Mouse (Mus musculus): Measurements from ENCODE around the gene Syt15.
"Not testable (repeated sequence)": the region's sequence is repeated elsewhere in the genome, so short reads cannot be mapped to it uniquely, and the experiment has no call there.

Gene Syt15

DNA sequence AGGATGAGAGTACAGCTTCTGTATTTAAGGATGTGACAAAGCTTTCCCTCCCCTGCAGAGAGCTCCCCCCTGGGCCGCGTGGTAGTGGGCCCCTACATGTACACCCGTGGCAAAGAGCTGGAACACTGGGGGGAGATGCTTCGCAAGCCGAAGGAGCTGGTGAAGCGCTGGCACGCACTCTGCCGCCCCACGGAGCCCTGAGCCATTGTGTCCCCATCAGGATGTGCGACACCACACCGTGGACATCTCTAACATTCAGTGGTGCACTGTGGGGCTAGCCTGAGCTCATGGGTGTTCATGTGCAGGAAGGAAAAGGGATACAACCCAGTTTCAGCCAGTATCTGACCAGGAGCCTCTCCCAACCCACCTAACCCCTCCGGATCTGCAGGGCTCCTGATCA lies 8.6 kb downstream of the Syt15 start:
- no peak for DNase-seq (ENCODE audit: low spot score in 2 of 2)

DNA sequence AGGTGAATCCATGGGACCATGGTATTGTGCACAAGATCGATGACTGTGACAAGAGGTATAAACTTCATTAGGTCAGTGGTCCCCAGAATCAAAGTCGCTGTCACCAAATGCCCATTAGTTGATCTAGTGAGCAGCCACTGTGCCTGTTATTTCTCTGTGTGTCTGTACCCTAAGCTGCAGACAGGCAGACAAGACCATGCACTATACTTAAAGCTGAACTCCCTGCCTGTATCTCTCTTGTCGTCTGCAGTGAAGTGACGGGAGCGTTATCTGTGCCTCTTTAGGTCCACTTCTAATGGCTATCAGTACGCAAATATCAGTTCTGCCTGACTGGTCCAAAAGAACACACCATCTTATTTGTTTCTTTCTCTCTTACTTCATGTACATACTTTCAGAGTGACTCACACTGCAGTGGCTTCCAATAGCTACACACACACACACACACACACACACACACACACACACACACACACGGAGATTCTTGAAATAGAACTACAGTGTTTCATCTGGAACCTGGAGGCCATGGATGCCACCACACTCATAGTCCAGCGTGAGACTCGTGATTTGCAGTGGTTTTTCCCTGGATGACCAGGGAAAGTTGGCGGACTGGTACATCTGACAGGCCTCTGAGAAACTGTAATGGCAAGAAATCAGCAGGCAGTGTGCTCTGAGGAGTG lies 9.6 kb downstream of the Syt15 start:
- DNase-seq (ENCODE audit: low spot score in 2 of 2) = no peak

DNA sequence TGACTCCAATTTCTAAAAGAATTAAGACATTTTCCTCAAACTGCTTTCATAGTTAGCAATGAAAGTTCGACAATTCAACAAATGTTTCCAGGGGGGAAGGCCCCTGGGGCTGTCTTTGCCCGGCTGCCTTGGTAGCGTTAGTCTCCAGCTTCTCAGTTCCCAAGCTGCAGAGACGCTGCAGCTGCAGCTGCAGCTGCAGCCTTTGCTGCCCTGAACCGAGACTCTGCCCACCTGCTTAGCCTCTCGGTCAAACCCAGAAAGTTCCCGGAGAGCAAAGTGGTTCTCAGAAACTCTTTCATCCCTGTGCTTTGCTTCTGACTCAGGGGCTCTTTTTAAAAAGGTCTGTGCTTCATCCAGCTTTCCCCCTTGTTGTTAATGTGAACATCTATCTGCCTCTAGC lies 12.9 kb downstream of the Syt15 start:
- DNase-seq (ENCODE audit: low spot score in 2 of 2) = no peak

- DNase-seq (ENCODE audit: low spot score in 2 of 2) = no peak
Observed at GRCm38 (mm10) chr14:34232866-34233680, 13.7 kb downstream of the Syt15 start.

DNA sequence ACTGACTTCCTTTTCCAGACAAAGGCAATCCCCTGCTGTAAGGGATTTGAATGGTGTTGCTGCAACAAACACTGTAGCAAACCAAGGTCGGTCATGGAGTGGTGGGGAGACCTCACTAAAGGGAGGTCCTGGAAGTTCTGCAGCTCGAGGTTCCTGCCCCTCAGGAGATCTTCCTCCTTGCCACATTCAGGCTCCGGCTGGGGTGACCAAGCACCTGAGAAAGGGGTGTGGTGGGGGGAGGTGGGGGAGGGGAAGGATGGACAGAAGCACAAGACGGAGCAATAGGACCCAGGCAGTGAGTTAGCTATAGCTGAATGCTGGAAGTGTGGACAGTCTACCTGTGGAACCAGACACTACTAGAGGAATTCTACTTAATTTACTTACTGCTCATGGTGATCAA lies 14.5 kb downstream of the Syt15 start:
- DNase-seq (ENCODE audit: low spot score in 2 of 2) = no peak

DNA sequence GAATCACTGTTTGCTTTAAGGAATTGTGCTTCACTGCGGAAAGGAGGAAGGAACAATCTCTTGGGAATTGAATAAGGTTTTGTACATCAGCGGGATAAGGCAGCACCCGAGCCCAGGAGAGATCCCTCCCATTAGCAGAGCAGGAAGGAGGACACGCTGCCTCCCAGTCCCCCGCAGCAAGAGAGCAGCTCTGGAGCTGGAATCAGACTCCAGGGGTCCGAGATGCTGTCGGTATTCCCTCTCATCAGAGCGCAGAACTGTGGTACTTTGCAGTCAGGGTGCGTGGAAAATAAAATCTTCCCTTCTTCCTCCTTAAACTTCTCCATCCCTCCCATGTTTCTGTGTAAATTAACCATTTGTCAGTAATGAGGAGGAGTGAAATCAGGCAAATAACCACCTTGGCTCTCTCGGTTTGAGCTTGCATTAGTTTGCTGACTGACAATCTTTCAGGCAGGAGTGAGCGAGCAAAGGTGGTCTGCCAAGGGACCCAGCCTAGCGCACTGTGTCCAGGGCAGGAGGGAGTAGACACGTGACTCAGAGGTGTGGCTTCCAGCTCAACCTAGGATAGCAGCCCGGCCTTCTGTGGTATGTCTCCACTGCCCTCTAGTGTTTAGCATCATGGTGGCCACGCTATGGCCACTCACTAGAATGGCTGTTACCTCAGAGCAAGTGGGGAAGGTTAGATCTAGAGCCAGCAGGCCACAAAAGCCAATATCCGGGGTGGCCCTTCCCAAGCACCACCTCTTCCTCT lies 15.4 kb downstream of the Syt15 start:
- peak in 1 of 2 experiments; percentile 20 for DNase-seq (ENCODE audit: low spot score in 2 of 2)

DNA sequence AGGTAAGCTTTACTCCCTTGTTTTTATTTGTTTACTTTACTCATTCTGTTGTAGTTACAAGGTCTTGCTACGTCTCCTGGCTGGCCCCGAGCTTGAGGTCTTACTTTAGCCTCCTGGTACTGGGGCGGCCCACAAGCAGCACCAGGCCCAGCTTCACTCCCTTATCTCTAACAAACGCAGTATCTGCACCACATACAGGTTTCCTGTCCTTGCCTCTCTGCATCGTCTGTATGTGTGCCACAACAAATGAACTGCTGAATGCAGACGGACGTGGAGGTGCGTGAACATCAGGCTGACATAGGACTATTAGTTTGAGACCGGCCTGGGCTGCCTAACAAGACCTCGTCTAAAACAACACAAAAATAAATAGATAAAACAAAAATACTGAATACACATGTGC lies 20.9 kb downstream of the Syt15 start:
- DNase-seq (ENCODE audit: low spot score in 2 of 2) = no peak

DNA sequence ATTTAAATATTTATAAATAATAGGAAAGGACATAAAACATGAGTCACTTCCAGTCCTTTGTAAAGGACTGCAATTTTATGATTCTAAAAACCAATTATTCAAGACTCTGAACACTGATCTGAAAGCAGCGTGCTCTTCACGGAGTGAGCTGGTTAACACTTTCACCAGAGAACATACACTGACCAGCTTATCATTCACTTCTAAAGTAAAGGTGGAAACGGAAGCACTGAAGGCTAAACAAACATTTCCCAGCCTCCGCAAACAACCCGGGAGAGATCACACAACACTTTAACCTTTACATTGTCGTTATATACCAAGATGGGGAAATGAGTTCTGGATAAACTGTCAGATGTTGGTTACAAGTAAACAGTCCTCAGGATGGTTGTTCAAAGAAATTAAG lies 21.3 kb downstream of the Syt15 start:
- DNase-seq (ENCODE audit: low spot score in 2 of 2) = no peak

DNA sequence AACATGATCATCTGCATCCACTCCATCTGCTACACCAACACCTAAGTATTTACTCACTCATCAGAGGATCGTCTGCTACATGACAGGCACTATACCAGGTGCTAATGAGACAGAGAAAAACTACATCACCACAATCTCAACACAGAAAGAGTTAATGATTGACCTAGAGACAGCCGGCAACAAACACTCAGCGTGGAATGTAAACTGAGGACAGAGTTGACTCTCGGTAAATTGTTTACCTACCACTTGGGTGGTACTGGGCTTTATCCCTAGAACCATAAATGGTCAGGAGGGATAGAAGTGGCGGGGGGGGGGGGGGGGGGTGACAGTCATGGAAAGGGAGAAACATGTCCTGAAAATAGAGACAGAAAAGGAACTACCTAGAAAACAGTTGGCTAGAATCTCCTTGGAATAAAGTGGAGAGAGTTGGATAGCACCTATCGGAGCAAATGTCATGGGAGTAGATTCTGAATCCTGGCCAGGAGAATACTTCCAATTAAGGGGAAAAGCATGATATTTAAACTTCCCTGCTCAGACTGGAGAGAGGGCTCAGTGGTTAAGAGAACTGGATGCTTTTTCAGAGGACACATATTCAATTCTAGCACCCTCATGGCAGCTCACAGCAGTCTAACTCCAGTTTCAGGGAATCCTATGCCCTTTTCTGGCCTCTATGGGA lies 33.2 kb downstream of the Syt15 start:
- DNase-seq (ENCODE audit: low spot score in 2 of 2) = no peak

- DNase-seq (ENCODE audit: low spot score in 2 of 2) = no peak
Observed at GRCm38 (mm10) chr14:34253261-34253660, 33.9 kb downstream of the Syt15 start.

- DNase-seq (ENCODE audit: low spot score in 2 of 2) = not testable (repeated sequence)
Observed at GRCm38 (mm10) chr14:34258525-34258924, 39.1 kb downstream of the Syt15 start.

GRCm38 (mm10) chr14:34268046-34268445 lies 48.7 kb downstream of the Syt15 start:
- no peak for DNase-seq (ENCODE audit: low spot score in 2 of 2)

DNA sequence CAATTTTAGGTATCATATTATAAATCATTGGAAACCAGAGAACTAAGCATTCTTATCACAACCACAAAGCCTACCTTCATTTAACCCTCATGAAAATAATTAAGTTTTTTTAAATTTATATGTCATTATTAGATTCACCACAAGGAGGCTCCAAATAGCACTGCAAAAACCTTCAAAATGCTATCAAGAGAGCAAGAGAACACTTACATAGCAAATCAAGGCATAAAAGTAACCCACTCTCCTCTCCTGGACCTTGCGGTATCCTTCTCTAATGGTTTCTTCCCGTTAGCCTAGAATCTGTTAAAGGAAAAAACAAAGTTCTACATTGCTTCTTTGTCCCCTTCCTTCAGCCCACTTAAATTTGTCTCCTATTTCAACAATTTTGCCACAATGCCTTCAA lies 53.9 kb downstream of the Syt15 start:
- no peak for DNase-seq (ENCODE audit: low spot score in 2 of 2)

GRCm38 (mm10) chr14:34274141-34274540 lies 54.7 kb downstream of the Syt15 start:
- DNase-seq (ENCODE audit: low spot score in 2 of 2) = no peak

DNA sequence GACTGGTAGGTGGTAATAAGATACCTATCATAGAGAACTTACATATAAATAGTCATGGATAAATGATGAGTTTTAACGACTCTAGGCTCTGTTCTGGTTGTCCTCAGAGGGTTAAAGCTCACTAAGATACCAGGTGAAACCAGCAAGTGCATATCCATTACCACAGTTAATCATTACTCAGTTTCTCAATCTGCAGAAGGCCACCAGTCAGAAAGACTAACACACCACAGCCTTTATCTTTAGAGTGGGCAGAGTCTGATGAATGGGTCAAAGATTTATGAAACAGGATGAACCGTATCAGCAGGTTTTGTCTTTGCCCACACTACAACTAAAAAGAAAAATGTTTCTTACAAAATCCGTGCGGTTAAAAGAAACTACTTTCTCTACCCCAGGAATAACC lies 55.8 kb downstream of the Syt15 start:
- no peak for DNase-seq (ENCODE audit: low spot score in 2 of 2)

DNA sequence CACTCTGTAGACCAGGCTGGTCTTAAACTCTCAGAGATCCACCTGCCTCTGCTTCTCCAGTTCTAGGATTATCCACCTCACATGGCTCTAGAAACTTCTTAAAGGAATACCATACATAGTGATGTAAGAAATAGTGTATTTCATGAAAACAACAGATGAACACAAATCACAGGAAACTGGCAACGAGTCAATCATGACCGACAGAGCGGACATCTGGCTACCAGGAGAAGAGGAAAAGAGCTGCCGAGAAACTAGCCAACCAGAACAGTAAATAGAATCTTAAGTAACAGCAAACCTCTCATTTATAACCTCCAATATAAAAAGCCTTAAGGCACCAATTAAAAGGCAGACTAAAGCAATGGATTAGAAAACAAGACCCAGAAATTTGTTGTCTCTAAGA lies 60.3 kb downstream of the Syt15 start:
- DNase-seq (ENCODE audit: low spot score in 2 of 2) = no peak

Data from right cerebral cortex, postnatal 36 days (tissue).